Mouse (Mus musculus): Measurements from ENCODE around the gene Irx6. TPM values are rescaled to one million over a fixed set of nuclear protein-coding genes. Genes with fewer than 3 reads are reported as not detected.

Irx6 gene
- polyA plus RNA-seq, 1 experiment from 2014 or later: 0.67 TPM

GRCm38 (mm10) chr8:92671892-92672291, 2.2 kb upstream of the Irx6 start:
- H3K27me3 ChIP-seq (ENCODE audit: control insufficient read depth, insufficient read depth, low read length): peaks cover 34% of the 10 kb centered on the region
- H3K27ac ChIP-seq (ENCODE audit: low read depth, low read length): no peak overlapping the region
- no peaks in the 10 kb centered on the region for H3K9me3 ChIP-seq (ENCODE audit: control insufficient read depth, low read length)
- no peak overlapping the region for H3K4me3 ChIP-seq (ENCODE audit: low read depth, low read length)
- H3K4me1 ChIP-seq (ENCODE audit: control insufficient read depth, insufficient read depth, low read length): peaks cover 17% of the 10 kb centered on the region
- no peak for ATAC-seq (ENCODE audit: low read depth)
- no peak overlapping the region for H3K9ac ChIP-seq (replicated peaks; ENCODE audit: low read depth, low read length)
- H3K36me3 ChIP-seq (ENCODE audit: control insufficient read depth, insufficient read depth, low read length): no peaks in the 10 kb centered on the region
- 65% methylated on average over 4 of the region's 4 CpGs for WGBS
- no peak overlapping the region for H3K4me2 ChIP-seq (ENCODE audit: low read depth, low read length)

DNA sequence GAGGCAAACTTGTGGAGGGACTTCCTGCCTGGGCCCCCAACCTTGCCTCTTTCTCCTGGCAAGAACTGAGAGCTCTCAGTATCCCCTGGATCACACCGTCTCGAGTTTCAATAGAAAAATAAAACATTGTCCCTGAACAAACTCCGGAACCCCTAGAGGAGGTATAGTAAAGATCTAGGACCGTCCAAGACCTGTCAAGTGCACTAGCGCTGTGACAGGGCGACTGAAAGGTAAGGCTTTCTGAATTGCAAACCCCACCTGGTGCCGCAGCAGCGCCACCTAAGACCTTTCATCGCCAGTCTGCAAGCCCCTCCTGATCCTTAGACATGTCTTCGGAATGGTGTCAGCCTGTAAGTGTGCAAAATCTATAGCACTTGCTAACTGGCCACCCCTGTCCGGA, 987 bp upstream of the Irx6 start:
- Histone ChIP-seq H3K9me3 (ENCODE audit: control insufficient read depth, low read length) (no peaks in the 10 kb centered on the region), H3K27me3 (ENCODE audit: control insufficient read depth, insufficient read depth, low read length) (peaks cover 44% of the 10 kb centered on the region), H3K4me2 (ENCODE audit: low read depth, low read length) (peak overlapping the region; percentile 82), H3K27ac (ENCODE audit: low read depth, low read length) (no peak overlapping the region), H3K9ac (replicated peaks; ENCODE audit: low read depth, low read length) (0 out of 2 replicates have a peak overlapping the region, but pooled peaks have one; percentile 29), H3K36me3 (ENCODE audit: control insufficient read depth, insufficient read depth, low read length) (no peaks in the 10 kb centered on the region), H3K4me3 (ENCODE audit: low read depth, low read length) (peak overlapping the region; percentile 33; the same call in 1 of the 2 replicates), H3K4me1 (ENCODE audit: control insufficient read depth, insufficient read depth, low read length) (peaks cover 17% of the 10 kb centered on the region)
- WGBS: 2% methylated on average over 11 of the region's 11 CpGs
- ATAC-seq (ENCODE audit: low read depth): no peak

GRCm38 (mm10) chr8:92673555-92674243, 389 bp upstream of the Irx6 start:
- Histone ChIP-seq H3K4me3 (ENCODE audit: low read depth, low read length) (peak overlapping the region; percentile 33), H3K27ac (ENCODE audit: low read depth, low read length) (no peak overlapping the region), H3K27me3 (ENCODE audit: control insufficient read depth, insufficient read depth, low read length) (peaks cover 49% of the 10 kb centered on the region), H3K9me3 (ENCODE audit: control insufficient read depth, low read length) (no peaks in the 10 kb centered on the region), H3K36me3 (ENCODE audit: control insufficient read depth, insufficient read depth, low read length) (no peaks in the 10 kb centered on the region), H3K9ac (replicated peaks; ENCODE audit: low read depth, low read length) (0 out of 2 replicates have a peak overlapping the region, but pooled peaks have one; percentile 29), H3K4me1 (ENCODE audit: control insufficient read depth, insufficient read depth, low read length) (peaks cover 17% of the 10 kb centered on the region), H3K4me2 (ENCODE audit: low read depth, low read length) (peak overlapping the region; percentile 82)
- under 1% methylated on average over 27 of the region's 30 CpGs for WGBS
- ATAC-seq (ENCODE audit: low read depth): peak; percentile 50; the same call in 1 of the 2 replicates

GRCm38 (mm10) chr8:92678407-92678806, 4.3 kb downstream of the Irx6 start:
- H3K9ac ChIP-seq (replicated peaks; ENCODE audit: low read depth, low read length): no peak overlapping the region

GRCm38 (mm10) chr8:92697361-92697760, 23.3 kb downstream of the Irx6 start:
- Histone ChIP-seq H3K36me3 (ENCODE audit: control insufficient read depth, insufficient read depth, low read length) (no peaks in the 10 kb centered on the region), H3K27me3 (ENCODE audit: control insufficient read depth, insufficient read depth, low read length) (no peaks in the 10 kb centered on the region), H3K4me2 (ENCODE audit: low read depth, low read length) (no peak overlapping the region), H3K4me1 (ENCODE audit: control insufficient read depth, insufficient read depth, low read length) (no peaks in the 10 kb centered on the region), H3K4me3 (ENCODE audit: low read depth, low read length) (no peak overlapping the region), H3K27ac (ENCODE audit: low read depth, low read length) (no peak overlapping the region), H3K9me3 (ENCODE audit: control insufficient read depth, low read length) (no peaks in the 10 kb centered on the region), H3K9ac (replicated peaks; ENCODE audit: low read depth, low read length) (no peak overlapping the region)
- ATAC-seq (ENCODE audit: low read depth): no peak
- 82% methylated on average over 5 of the region's 5 CpGs for WGBS

More at GRCm38 (mm10) chr8:92678407-92678806, 4.3 kb downstream of the Irx6 start:
- ATAC-seq (ENCODE audit: low read depth): no peak
- peaks cover 51% of the 10 kb centered on the region for H3K27me3 ChIP-seq (ENCODE audit: control insufficient read depth, insufficient read depth, low read length)
- no peak overlapping the region for H3K27ac ChIP-seq (ENCODE audit: low read depth, low read length)
- H3K36me3 ChIP-seq (ENCODE audit: control insufficient read depth, insufficient read depth, low read length): no peaks in the 10 kb centered on the region
- H3K4me3 ChIP-seq (ENCODE audit: low read depth, low read length): no peak overlapping the region
- WGBS: 17% methylated on average over 16 of the region's 16 CpGs
- H3K9me3 ChIP-seq (ENCODE audit: control insufficient read depth, low read length): no peaks in the 10 kb centered on the region
- peak overlapping the region; percentile 19 for H3K4me2 ChIP-seq (ENCODE audit: low read depth, low read length)
- H3K4me1 ChIP-seq (ENCODE audit: control insufficient read depth, insufficient read depth, low read length): peaks cover 11% of the 10 kb centered on the region

- no peak overlapping the region for H3K4me3 ChIP-seq (ENCODE audit: low read depth, low read length)
- H3K4me1 ChIP-seq (ENCODE audit: control insufficient read depth, insufficient read depth, low read length): no peaks in the 10 kb centered on the region
- H3K27me3 ChIP-seq (ENCODE audit: control insufficient read depth, insufficient read depth, low read length): no peaks in the 10 kb centered on the region
- H3K9ac ChIP-seq (replicated peaks; ENCODE audit: low read depth, low read length): no peak overlapping the region
- no peaks in the 10 kb centered on the region for H3K9me3 ChIP-seq (ENCODE audit: control insufficient read depth, low read length)
- 54% methylated on average over 3 of the region's 3 CpGs for WGBS
- no peak overlapping the region for H3K27ac ChIP-seq (ENCODE audit: low read depth, low read length)
- no peaks in the 10 kb centered on the region for H3K36me3 ChIP-seq (ENCODE audit: control insufficient read depth, insufficient read depth, low read length)
- no peak for ATAC-seq (ENCODE audit: low read depth)
- H3K4me2 ChIP-seq (ENCODE audit: low read depth, low read length): no peak overlapping the region
Observed at GRCm38 (mm10) chr8:92698411-92698810, 24.3 kb downstream of the Irx6 start.

DNA sequence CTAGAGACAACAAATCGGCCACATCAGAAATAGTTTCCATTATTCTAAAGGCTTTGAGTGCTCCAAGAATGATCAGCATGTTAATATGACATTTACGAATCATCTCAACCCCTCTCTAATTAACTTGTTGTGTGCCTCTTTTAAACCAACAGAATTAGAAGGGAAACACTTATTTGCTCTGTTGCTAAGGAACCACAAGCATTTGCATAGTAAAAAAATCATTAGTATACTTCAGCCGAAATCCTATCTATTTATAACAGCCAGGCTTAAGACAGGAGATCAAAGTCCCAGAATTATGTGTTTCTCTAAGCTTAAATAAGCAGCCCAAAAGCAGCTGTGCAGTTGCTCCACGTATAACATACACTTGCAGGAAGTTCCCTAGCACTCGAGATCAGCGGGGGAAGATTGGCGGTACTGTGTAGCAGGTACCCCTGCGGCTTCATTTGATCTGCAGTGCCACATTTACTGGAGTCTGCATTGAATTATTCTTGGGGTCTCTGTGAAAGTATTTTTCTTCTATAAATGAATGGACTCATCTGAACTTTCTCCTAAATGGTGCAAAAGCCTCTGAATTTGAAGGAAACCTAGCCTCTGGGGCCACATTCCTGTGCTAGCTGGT, 25.9 kb downstream of the Irx6 start:
- Histone ChIP-seq H3K27me3 (ENCODE audit: control insufficient read depth, insufficient read depth, low read length) (no peaks in the 10 kb centered on the region), H3K36me3 (ENCODE audit: control insufficient read depth, insufficient read depth, low read length) (no peaks in the 10 kb centered on the region), H3K4me3 (ENCODE audit: low read depth, low read length) (no peak overlapping the region), H3K27ac (ENCODE audit: low read depth, low read length) (no peak overlapping the region), H3K9me3 (ENCODE audit: control insufficient read depth, low read length) (no peaks in the 10 kb centered on the region), H3K4me1 (ENCODE audit: control insufficient read depth, insufficient read depth, low read length) (no peaks in the 10 kb centered on the region), H3K4me2 (ENCODE audit: low read depth, low read length) (no peak overlapping the region), H3K9ac (replicated peaks; ENCODE audit: low read depth, low read length) (no peak overlapping the region)
- WGBS: 62% methylated on average over 8 of the region's 8 CpGs
- ATAC-seq (ENCODE audit: low read depth): no peak

- Histone ChIP-seq H3K9me3 (ENCODE audit: control insufficient read depth, low read length) (no peaks in the 10 kb centered on the region), H3K9ac (replicated peaks; ENCODE audit: low read depth, low read length) (no peak overlapping the region), H3K27ac (ENCODE audit: low read depth, low read length) (no peak overlapping the region), H3K27me3 (ENCODE audit: control insufficient read depth, insufficient read depth, low read length) (no peaks in the 10 kb centered on the region), H3K36me3 (ENCODE audit: control insufficient read depth, insufficient read depth, low read length) (no peaks in the 10 kb centered on the region), H3K4me1 (ENCODE audit: control insufficient read depth, insufficient read depth, low read length) (no peaks in the 10 kb centered on the region), H3K4me3 (ENCODE audit: low read depth, low read length) (no peak overlapping the region), H3K4me2 (ENCODE audit: low read depth, low read length) (no peak overlapping the region)
- 81% methylated on average over 3 of the region's 3 CpGs for WGBS
- ATAC-seq (ENCODE audit: low read depth): no peak
Observed at GRCm38 (mm10) chr8:92703375-92703774, 29.3 kb downstream of the Irx6 start.

DNA sequence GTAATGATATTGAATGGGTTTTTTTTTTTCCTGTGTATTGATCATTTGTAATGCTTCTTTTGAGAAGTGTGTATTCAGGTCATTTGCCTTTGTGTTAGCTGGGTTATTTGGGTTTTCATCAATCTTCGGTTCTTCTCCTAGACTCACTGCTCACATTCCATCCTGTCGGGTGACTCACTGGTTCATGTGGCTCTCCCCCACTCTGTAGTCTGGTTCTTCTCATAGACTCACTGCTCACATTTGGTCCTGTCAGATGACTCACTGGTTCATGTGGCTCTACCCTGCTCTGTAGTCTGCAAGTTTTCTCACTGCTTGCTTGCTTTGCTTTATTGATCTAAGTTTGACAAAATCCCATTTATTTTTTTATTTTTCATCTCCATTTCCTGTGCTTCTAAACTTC, 32.2 kb downstream of the Irx6 start:
- Histone ChIP-seq H3K9me3 (ENCODE audit: control insufficient read depth, low read length) (no peaks in the 10 kb centered on the region), H3K27me3 (ENCODE audit: control insufficient read depth, insufficient read depth, low read length) (no peaks in the 10 kb centered on the region), H3K4me1 (ENCODE audit: control insufficient read depth, insufficient read depth, low read length) (no peaks in the 10 kb centered on the region), H3K4me3 (ENCODE audit: low read depth, low read length) (no peak overlapping the region), H3K4me2 (ENCODE audit: low read depth, low read length) (no peak overlapping the region), H3K9ac (replicated peaks; ENCODE audit: low read depth, low read length) (no peak overlapping the region), H3K27ac (ENCODE audit: low read depth, low read length) (no peak overlapping the region), H3K36me3 (ENCODE audit: control insufficient read depth, insufficient read depth, low read length) (no peaks in the 10 kb centered on the region)
- WGBS: 66% methylated on average over 2 of the region's 2 CpGs
- ATAC-seq (ENCODE audit: low read depth): no peak
